Mouse (Mus musculus) splenic B cell, adult 2 months (primary cell): ENCODE data around the gene Dnajc5.

Source experiments
- DNase-seq: peaks from one replicate; pipeline ENCODE4 v3.0.0-alpha.2; 2011; ENCODE audit warnings: low read depth, low spot score
- H3K27me3 ChIP-seq: 2 replicates; pipeline ENCODE4 v1.6.1; 2012; ENCODE audit warnings: mild to moderate bottlenecking, low read length, moderate library complexity, mixed read lengths; ENCODE audit not compliant: control insufficient read depth, poor library complexity, insufficient read depth, severe bottlenecking
- H3K36me3 ChIP-seq: 2 replicates; pipeline ENCODE4 v1.6.1; 2012; ENCODE audit warnings: mild to moderate bottlenecking, low read length, moderate library complexity, mixed read lengths; ENCODE audit not compliant: control insufficient read depth, poor library complexity, insufficient read depth, severe bottlenecking

Dnajc5 gene

DNA sequence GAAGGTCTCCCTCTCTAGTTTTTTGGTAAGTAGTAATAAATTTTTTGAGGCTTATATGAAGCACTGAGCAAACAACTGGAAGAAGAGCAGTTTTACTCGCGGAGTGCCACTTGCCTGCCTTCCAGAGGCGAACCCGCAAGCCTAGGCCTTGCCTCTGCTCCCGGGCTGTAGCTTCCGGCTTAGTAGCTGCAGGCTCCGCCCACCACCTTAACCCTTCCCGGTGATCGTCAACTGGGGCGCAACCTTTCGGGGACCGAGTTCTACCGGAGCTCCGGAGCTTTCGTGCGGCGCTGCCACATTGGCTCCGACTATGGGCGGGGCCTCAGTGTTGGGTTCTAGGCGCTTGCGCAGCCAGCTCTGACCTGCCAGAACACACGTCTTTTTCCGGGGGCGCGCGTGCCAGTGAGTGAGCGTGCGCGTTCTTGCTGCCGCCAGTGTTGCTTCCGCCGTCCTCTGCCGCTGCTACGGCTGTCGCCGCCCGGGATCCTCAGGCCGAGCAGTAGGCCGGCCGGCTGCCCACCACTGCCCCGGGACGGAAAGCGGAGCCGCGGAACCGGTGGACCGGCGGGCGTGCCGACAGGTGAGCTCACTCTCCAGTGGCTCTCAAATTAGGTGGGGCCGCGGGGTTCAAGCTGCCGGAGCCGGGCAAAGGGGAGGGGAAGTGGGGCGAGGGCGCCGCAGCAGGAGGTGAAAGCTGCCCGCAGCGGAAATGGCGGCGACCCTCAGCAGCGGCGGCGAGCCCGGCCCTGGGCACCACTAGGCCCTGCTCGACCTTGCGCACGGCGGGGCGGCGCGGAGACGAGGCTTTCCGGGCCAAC, at the start of gene Dnajc5:
Gene Dnajc5 (plus strand): TSS at position 368 of the 818 bp plus-strand sequence.
- H3K27me3 ChIP-seq, result no peaks in the 10 kb centered on the region
- peaks cover 5% of the 10 kb centered on the region; the same call in 1 of the 2 replicates for H3K36me3 ChIP-seq
- DNase-seq, result peak; percentile 97

DNA sequence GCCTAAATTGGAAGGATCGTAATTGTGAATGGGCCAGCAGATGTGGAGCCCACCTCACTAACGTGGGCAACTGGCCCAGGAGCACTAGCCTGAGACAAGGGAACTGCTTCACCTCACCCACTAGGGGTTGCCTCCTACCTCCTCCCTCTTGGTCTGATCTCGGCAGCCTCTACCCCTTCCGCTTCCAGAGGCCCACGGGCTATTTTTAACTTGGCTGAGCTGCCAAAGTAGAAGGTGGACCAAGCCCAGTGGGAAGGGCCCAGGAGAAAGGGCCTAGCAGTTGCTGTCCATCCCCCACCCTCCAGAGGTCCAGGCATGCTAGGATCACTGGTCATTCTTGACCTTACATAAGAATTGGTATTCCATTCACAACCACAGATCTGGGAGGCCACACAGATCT, 49.0 kb upstream of the Dnajc5 start:
- no peaks in the 10 kb centered on the region for H3K36me3 ChIP-seq
- no peak for DNase-seq
- no peaks in the 10 kb centered on the region for H3K27me3 ChIP-seq

DNA sequence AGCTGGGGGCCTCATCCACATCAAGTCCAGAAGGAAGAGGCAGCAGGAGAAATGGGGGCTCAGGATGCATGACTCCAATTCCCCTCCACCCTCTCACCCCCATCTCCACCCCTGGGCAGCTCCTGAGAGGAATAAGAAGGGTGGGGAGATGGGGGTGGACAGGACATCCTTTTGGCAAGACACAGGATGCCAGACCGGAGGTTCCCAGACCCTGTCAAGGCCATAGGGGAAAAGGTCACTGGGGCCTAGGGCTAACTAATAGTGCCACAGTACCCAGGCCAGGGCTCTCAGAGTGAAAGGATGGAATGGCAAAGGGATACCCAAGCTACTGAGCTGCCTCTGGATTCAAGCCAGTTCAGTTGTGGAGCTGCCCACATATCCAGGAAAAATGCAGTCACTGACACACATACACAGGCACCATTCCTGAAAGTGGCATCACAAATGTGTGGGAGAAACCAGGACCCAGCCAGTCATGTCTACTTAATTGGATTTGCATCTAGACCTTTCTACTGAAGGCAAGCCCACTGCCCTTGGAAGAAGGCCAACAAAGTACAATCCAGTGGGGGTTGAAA, 47.9 kb upstream of the Dnajc5 start:
- no peaks in the 10 kb centered on the region for H3K36me3 ChIP-seq
- no peaks in the 10 kb centered on the region for H3K27me3 ChIP-seq
- DNase-seq, result no peak

DNA sequence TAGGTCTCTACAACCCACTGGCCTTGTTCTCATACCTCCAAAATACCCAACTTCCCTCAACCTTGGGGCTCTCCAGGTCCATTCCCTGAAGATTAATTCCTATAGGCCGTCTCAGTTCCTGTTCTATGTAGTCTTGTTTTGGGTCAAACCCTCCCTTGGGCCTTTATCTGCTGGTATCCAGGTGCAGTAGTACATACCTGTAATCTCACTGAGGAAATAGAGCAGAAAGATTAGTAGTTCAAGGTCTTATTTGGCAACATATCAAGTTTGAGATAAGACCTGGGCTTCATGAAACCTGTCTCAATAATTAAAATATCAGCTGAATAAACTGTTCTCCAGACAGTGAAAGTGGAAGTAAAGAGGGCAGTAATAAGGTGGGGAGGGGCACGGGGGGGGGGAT, 37.2 kb upstream of the Dnajc5 start:
- DNase-seq, result no peak
- no peaks in the 10 kb centered on the region for H3K27me3 ChIP-seq
- H3K36me3 ChIP-seq, result no peaks in the 10 kb centered on the region

DNA sequence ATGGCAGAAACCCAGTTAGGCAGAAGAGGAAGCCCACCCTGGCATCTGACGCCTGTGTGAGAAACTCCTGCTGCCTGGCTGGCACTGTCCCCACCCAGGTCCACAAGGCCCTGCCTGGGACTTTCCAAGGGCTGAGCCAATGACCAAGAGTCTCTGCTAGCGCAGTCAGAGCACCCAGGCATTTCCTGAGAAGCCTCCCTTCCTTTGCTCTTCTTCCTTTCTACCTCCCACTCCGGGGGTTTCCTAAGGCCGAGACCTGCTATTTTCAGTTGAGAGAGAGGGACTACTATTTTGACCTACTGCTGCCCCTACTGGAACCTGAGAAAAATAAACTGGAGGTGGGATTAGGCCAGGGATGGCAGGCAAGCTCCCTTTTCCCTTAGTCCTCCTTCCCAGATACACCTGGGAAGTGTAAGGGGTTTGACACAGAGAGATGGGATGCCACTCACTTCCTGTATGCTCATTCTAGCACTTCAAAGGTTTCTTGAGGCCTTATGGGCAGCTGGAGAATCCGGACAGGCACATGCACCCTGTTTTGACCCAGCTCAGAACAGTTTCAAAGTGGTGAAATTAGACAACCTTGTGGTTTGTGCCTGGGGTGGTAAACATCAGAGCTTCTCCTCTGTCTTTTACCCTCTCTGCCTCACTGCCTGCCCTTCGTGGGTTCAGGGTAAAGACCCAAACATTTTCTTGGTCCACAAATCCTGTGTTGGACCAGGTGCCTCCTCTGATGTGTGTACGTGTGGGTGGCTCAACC, 36.5 kb upstream of the Dnajc5 start:
- Histone ChIP-seq H3K27me3 (no peaks in the 10 kb centered on the region), H3K36me3 (no peaks in the 10 kb centered on the region)
- peak; percentile 81 for DNase-seq

DNA sequence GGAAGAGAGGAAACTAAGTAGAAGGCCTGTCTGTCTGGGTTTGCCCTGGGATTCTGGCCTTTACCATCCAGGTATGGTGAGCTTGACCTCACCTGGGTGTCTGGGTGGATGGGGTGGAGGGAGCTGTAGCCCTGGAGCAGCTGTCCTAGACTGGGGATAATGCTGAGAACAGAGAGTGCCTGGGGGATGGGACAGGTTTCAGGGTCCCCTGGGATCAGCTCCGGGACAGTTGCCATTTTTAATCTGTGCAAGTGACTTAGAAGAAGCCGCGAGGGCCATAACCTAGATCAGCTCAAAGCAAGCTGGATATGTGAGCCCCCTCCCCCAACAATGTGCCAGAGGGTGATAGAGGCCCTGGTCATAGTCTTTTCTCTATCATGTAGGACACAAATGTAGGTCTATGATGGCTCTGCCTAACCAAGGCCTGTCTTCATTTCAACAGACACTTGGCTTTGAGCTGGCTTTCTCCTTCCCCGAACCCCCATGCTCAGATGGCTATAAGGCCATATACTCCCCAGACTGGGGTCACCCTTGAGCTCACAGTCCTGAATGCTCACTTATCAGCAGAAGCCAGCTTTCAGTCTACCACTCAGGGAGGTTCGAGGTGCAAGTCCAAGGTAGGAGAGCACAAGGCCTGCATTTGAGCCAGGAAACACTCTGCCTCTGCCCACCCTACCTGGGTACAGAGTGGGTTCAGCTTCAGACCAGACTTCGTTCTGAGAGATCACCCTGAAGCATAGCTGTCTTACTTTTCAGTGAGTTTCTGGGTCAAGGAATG, 35.6 kb upstream of the Dnajc5 start:
- DNase-seq, result no peak
- no peaks in the 10 kb centered on the region for H3K27me3 ChIP-seq
- no peaks in the 10 kb centered on the region for H3K36me3 ChIP-seq

DNA sequence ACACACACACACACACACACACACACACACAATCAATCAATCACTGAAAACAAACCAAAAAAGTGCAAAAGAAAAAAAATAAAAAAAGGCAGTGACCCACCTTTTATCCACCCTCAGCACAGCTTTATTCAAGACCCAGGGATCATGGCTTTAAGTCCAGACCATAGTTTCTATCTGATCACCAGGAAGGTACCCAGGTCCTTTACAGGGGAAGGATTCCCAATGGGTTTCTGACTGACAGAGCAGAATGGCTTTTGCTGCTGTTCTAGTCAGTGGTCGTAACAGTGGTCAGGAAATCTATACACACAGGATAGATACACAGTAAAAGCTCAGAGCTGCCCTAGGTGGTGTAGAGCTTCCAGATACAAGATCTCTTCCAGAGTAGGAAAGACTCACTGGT, 34.5 kb upstream of the Dnajc5 start:
- no peaks in the 10 kb centered on the region for H3K36me3 ChIP-seq
- no peak for DNase-seq
- H3K27me3 ChIP-seq, result no peaks in the 10 kb centered on the region

DNA sequence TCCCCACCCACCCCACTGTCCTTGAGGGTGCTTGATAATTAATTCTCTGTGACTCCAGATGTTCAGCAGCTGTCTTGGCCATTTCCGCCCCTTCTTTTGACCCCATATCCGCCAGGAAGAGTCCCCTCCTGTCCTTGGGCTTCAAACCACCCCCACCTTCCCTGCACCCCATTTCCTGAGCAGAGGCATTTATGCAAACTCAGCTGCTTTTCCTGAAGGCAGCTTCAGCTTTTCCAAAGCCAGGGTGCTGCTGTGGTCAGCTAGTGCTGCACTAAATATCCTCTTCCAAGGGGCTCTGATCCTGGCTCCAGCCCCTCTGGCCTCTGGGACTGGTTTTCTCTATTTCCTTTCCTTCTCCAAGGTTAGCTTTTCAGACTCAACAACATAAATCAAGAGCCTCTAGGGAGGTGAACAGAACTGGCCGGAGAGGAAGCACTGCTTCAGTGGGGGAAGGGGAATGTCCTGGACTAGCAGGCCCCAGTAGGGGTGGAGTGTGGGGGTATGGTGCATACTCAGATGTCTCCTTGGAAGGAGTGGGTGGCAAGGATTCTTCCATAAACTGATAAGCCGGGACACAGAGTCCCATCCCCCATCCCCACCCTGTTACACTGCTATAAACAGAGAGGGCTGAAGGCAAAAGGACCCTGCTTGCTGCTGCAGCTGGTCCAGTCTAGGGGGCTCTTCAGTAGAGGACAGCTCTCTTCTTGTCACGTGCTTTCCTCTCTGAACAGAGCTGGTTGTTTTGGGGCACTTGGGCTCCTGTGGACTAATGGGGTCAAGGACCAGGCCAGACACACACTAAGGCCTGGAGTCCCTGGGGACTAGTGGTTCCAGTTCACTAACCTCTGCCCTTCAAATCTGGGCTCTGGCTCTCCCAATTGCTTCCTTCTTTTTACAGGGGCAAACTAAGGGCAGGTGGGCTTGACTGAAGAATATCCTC, 32.7 kb upstream of the Dnajc5 start:
- Histone ChIP-seq H3K36me3 (no peaks in the 10 kb centered on the region), H3K27me3 (no peaks in the 10 kb centered on the region)
- no peak for DNase-seq

DNA sequence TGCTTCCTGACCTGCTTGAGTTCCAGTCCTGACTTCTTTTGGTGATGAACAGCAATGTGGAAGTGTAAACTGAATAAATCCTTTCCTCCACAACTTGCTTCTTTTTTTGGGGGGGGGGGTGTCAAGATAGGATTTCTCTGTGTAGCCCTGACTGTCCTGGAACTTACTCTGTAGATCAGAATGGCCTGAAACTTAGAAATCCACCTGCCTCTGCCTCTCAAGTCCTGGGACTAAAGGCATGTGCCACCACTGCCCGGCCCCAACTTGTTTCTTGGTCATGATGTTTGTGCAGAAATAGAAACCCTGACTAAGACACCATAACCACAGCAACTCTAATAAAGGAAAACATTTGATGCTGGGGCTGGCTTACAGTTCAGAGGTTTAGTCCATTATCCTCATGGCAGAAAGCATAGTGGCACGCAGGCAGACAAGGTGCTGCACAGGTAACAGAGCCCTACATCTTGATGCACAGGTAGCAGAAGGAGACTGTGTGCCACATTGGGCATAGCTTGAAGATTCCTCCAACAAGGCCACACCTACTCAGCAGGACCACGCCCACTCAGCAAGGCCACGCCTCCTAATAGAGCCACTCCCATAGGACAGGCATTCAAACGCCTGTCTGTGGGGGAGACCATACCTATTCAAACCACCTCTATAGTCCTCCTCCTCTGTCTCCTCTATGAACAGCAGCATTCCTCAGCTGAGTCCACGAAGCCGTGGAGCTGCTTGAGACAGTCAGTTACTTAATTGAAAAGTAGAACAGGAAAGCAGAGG, 28.7 kb upstream of the Dnajc5 start:
- peak; percentile 86 for DNase-seq

DNA sequence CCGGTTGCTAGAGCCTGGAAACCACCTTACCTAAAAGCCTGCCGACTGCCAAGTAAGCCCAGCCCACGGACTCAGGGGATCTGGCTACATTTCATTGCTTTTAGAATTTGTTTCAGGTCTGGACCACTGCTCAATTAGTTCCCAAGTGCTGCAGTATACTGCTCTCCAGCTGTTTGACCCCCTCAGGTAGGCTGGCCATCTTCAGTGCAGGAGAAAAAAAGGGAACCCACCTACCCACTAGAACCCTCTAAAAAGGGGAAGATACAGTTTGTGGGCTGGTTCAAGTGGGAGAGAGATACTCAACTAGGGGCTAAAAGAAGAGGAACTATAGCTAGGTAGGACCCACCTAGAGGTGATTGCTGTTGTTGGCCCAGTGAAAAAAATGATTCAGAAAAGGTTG, 28.1 kb upstream of the Dnajc5 start:
- no peaks in the 10 kb centered on the region for H3K36me3 ChIP-seq
- DNase-seq, result peak; percentile 66
- no peaks in the 10 kb centered on the region for H3K27me3 ChIP-seq

More for the DNA sequence above, 28.7 kb upstream of the Dnajc5 start:
- Histone ChIP-seq H3K27me3 (no peaks in the 10 kb centered on the region), H3K36me3 (no peaks in the 10 kb centered on the region)

DNA sequence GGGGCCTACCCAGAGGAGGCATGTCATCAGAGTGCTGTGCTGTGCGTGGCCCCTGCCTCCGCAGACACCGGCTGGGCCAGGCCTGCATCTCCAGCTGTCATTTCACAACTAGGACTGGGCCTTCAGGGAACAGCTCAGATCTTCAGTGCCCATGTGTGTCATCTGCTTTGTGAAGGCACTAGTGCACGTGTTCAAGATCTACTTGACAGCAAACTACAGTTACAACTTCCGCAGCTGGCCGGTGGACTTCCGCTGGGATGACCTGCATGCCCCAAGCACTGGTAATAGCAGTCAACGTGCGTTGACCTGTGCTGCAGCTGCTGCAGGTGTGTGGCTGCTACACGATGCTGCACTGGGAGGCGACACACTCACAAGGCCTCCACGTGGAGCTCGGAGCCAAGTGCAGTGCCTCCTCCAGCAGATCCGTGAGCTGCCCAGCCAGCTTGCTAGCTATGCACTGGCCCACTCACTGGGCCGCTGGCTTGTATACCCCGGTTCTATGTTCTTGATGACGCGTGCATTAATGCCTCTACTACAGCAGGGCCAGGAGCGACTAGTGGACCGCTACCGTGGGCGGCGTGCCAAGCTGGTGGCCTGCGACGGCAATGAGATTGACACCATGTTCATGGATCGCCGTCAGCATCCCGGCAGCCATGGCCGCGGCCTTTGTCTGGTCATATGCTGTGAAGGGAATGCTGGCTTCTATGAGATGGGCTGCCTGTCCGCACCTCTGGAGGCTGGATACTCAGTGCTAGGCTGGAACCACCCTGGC, 26.9 kb upstream of the Dnajc5 start, which contains the start of gene Abhd16b:
Gene Abhd16b (plus strand): TSS at position 51 of the 772 bp plus-strand sequence.
- no peaks in the 10 kb centered on the region for H3K27me3 ChIP-seq
- no peak for DNase-seq
- H3K36me3 ChIP-seq, result no peaks in the 10 kb centered on the region

DNA sequence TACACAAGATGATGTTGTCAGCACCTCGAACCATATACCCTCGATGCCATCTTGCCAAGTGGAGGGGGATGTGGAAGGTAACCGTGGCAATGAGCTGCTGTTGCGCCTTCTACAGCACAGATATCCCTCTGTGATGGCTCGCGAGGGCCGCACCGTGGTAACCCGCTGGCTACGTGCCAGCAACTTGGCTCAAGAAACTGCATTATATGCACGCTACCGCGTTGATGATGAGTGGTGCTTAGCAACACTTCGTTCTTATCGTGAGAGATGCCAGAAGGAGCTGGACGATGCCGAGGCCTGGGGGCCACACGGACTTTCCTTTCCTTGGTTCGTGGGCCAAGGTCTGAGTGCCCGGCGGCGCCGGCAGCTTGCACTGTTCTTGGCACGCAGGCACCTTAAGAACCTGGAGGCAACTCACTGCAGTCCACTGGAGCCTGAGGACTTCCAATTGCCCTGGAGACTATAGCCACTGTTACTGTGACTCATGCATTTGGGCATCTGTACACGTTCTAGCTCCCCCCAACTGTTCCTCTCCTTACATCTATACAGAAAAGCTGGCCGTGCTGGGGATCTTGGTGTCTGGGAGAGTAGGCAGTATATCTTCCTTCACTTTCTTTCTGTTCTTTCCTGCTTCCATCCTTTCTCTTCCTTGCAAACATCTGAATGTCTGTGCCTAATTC, 25.9 kb upstream of the Dnajc5 start:
- H3K36me3 ChIP-seq, result no peaks in the 10 kb centered on the region

More for the DNA sequence above, 25.9 kb upstream of the Dnajc5 start:
- H3K27me3 ChIP-seq, result no peaks in the 10 kb centered on the region
- DNase-seq, result no peak
